Mouse (Mus musculus): ENCODE results near the gene Tcl1b3. TPM values are rescaled to one million over a fixed set of nuclear protein-coding genes. Genes with fewer than 3 reads are reported as not detected.

Tcl1b3 gene
- total RNA-seq, 2 experiments from 2014 or later: not detected

DNA sequence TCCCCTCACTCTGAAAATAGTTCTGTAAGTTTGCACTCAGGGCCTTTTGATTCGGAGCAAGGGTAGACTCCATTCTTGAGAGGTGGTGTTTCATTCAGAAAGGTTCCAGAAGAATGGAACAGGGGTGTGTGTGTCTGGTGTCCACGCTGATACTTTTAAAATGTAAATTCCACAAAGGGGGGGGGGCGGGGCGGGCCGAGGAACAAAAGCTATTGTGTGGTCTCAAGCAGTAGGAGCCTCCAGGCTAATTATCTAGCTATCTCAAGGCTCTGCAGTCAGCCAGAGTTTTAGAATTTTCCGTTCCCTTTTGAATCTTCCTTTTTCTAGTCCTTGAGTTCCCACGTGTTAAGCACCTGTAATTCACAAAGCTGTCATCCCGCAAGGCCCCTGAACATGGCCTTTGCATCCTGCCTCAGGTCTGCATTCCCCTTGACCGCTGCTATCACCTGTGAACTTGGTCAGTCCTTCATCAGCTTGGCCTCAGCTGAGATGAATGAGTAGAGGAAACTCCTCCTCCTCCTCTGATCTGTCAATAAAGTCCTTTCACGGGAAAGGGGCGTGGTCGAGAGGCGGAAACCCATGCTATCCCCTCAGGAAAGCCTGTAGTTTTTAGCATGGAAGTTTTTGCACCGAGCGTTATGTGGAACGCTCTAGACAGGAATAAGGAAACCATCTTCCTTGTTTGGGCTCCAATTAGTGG, 33.9 kb downstream of the Tcl1b3 start:
- ATAC-seq (replicated peaks; ENCODE audit: poor library complexity, severe bottlenecking): no peak

DNA sequence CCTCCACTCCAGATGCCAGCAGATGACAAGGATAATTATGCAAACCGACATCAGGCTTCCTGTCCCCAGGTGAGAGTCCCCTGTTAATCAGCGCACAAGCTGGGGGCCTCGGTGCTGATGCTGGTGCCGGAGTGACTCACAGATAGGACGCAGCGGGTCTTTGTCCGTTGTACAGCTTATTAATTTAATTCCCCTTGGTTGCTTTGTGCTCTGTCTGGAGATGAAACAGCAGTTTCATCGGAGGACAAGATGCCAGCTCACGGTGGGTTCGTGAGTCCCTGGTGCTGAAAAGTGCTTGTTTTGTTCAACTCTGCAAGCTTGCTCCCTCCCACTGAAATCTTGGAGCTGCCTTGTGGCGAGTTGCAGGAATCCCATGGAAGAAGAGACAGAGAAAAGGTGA, 43.5 kb downstream of the Tcl1b3 start:
- no peak for ATAC-seq (replicated peaks; ENCODE audit: poor library complexity, severe bottlenecking)

DNA sequence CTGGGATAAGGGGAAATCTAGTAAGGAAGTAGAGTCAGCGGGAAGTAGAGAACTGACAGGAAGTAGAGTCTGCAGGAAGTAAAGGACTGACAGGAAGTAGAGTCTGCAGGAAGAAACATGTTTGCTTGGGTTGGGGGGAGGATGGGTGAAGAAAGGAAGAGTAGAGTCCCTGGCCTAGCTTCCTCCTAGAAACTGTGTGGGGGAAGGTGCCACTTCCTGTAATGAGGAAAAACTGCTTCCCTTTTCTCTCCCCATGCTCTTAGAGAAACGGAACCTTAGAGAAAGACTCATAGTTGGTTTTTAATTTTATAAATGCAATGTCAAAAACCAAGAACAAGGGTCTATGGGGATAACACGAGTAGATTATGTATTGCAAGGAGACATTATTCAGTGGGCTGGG, 44.2 kb downstream of the Tcl1b3 start:
- ATAC-seq (replicated peaks; ENCODE audit: poor library complexity, severe bottlenecking): peak; percentile 74

DNA sequence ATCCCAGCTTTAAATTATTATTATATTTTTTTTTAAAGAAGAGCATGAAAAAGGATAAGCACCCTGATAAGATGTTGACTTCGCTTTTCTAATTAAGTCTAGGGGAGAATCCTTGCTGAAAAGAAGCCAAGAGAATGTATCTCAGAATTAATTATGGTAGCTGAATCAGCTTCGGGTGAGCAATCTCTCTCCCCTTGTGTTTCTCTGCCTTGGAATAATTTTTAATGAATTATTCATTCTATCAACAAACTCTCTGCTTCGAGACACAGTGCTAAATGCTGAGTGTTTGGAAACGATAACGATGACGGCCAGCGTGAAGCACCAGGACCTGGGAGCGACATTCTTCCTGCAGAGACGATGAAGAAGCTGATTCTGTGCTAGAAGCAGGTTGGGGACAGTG, 48.2 kb downstream of the Tcl1b3 start:
- ATAC-seq (replicated peaks; ENCODE audit: poor library complexity, severe bottlenecking): no peak

Other genes starting within 250 kb of the Tcl1b3 start
- 13.4 and 20.1 TPM in 2 replicates for gene Syne3, start 181.2 kb upstream of the Tcl1b3 start, total RNA-seq (2014; fragmentation: Nextera tagmentation)
- 20.3 and 22.4 TPM in 2 replicates for gene Syne3, start 181.2 kb upstream of the Tcl1b3 start, total RNA-seq (2017)
- gene Glrx5, start 158.4 kb upstream of the Tcl1b3 start, total RNA-seq (2014; fragmentation: Nextera tagmentation): 50.7 and 56.1 TPM in 2 replicates
- 27.2 and 29.8 TPM in 2 replicates for gene Glrx5, start 158.4 kb upstream of the Tcl1b3 start, total RNA-seq (2017)
- not detected in 2 replicates for gene Tcl1b2, start 45.0 kb upstream of the Tcl1b3 start, total RNA-seq (2014; fragmentation: Nextera tagmentation)
- not detected in 2 replicates for gene Tcl1b2, start 45.0 kb upstream of the Tcl1b3 start, total RNA-seq (2017)
- not detected in 2 replicates for gene Tcl1b1, start 31.4 kb upstream of the Tcl1b3 start, total RNA-seq (2014; fragmentation: Nextera tagmentation)
- not detected in 2 replicates for gene Tcl1b1, start 31.4 kb upstream of the Tcl1b3 start, total RNA-seq (2017)
- gene Tcl1b5, start 14.7 kb upstream of the Tcl1b3 start, total RNA-seq (2014; fragmentation: Nextera tagmentation): not detected in 2 replicates
- not detected in 2 replicates for gene Tcl1b5, start 14.7 kb upstream of the Tcl1b3 start, total RNA-seq (2017)
- gene Tcl1b4, start 10.9 kb downstream of the Tcl1b3 start, total RNA-seq (2014; fragmentation: Nextera tagmentation): not detected in 2 replicates
- gene Tcl1b4, start 10.9 kb downstream of the Tcl1b3 start, total RNA-seq (2017): not detected in 2 replicates
- gene Tcl1, start 31.8 kb downstream of the Tcl1b3 start, total RNA-seq (2014; fragmentation: Nextera tagmentation): not detected in 2 replicates
- gene Tcl1, start 31.8 kb downstream of the Tcl1b3 start, total RNA-seq (2017): not detected in 2 replicates
- gene Tunar, start 142.8 kb downstream of the Tcl1b3 start, total RNA-seq (2014; fragmentation: Nextera tagmentation): not detected in 2 replicates
- gene Tunar, start 142.8 kb downstream of the Tcl1b3 start, total RNA-seq (2017): not detected in 2 replicates

All from granulocyte monocyte progenitor cell, adult 5-6 weeks (primary cell).